Mouse (Mus musculus): ENCODE measurements at regions not wholly inside any gene's neighbourhood (a gene's known extent, or its start where the extent isn't known, plus 50 kb on each side); places are given as distances from the start of the nearest gene placed in this dataset.
A peak's percentile ranks its signal among the peaks of the same experiment; 100 is the strongest.

GRCm38 (mm10) chr8:35192515-35192914, 573.1 kb upstream of the Gm19410 start:
- DNase-seq, result no peak

- DNase-seq, result no peak
These were observed 571.8 kb upstream of the Gm19410 start for GRCm38 (mm10) chr8:35193771-35194170.

GRCm38 (mm10) chr8:35196189-35196588, 569.4 kb upstream of the Gm19410 start:
- DNase-seq, result no peak

GRCm38 (mm10) chr8:35198766-35199165, 566.8 kb upstream of the Gm19410 start:
- DNase-seq, result no peak

- no peak for DNase-seq
These were observed 564.2 kb upstream of the Gm19410 start for GRCm38 (mm10) chr8:35201416-35201815.

GRCm38 (mm10) chr8:35204971-35205370, 560.6 kb upstream of the Gm19410 start:
- DNase-seq, result no peak

- DNase-seq, result peak; percentile 84
These were observed 560.1 kb upstream of the Gm19410 start for GRCm38 (mm10) chr8:35205536-35205935.

GRCm38 (mm10) chr8:35206271-35206670, 559.3 kb upstream of the Gm19410 start:
- no peak for DNase-seq

GRCm38 (mm10) chr8:35208357-35208756, 557.2 kb upstream of the Gm19410 start:
- DNase-seq, result no peak

GRCm38 (mm10) chr8:35211506-35212452, 553.8 kb upstream of the Gm19410 start:
- peak; percentile 49 for DNase-seq

- DNase-seq, result no peak
These were observed 552.1 kb upstream of the Gm19410 start for GRCm38 (mm10) chr8:35213515-35213914.

- DNase-seq, result no peak
These were observed 548.0 kb upstream of the Gm19410 start for GRCm38 (mm10) chr8:35217604-35218003.

GRCm38 (mm10) chr8:35218327-35218726, 547.3 kb upstream of the Gm19410 start:
- no peak for DNase-seq

GRCm38 (mm10) chr8:35224053-35224924, 541.3 kb upstream of the Gm19410 start:
- no peak for DNase-seq

GRCm38 (mm10) chr8:35224925-35225244, 540.7 kb upstream of the Gm19410 start:
- no peak for DNase-seq

- peak; percentile 30 for DNase-seq
These were observed 538.5 kb upstream of the Gm19410 start for GRCm38 (mm10) chr8:35227079-35227478.

GRCm38 (mm10) chr8:35228449-35228848, 537.1 kb upstream of the Gm19410 start:
- no peak for DNase-seq

GRCm38 (mm10) chr8:35233520-35234186, 531.9 kb upstream of the Gm19410 start:
- no peak for DNase-seq

- no peak for DNase-seq
These were observed 531.2 kb upstream of the Gm19410 start for GRCm38 (mm10) chr8:35234436-35234835.

GRCm38 (mm10) chr8:35235815-35236509, 529.6 kb upstream of the Gm19410 start:
- no peak for DNase-seq

GRCm38 (mm10) chr8:35237279-35237678, 528.3 kb upstream of the Gm19410 start:
- no peak for DNase-seq

- no peak for DNase-seq
These were observed 524.7 kb upstream of the Gm19410 start for GRCm38 (mm10) chr8:35240884-35241283.

- peak; percentile 27 for DNase-seq
These were observed 522.0 kb upstream of the Gm19410 start for GRCm38 (mm10) chr8:35243555-35243954.

All from embryo, embryonic 11 days (tissue).